Mouse (Mus musculus): Measurements from ENCODE around the gene Pnpla2. TPM values are rescaled to one million over a fixed set of nuclear protein-coding genes. Genes with fewer than 3 reads are reported as not detected.
A peak's percentile ranks its signal among the peaks of the same experiment; 100 is the strongest.

Pnpla2 gene
- polyA plus RNA-seq, 1 experiment from 2014 or later: 23.4 TPM

GRCm38 (mm10) chr7:141416144-141416841, 38.7 kb upstream of the Pnpla2 start:
- H3K27me3 ChIP-seq (replicated peaks; ENCODE audit: control insufficient read depth, insufficient read depth, low read length): no peaks in the 10 kb centered on the region
- ATAC-seq (replicated peaks; ENCODE audit: low FRiP score): no peak
- 80% methylated on average over 6 of the region's 6 CpGs for WGBS

GRCm38 (mm10) chr7:141417731-141418681, 37.0 kb upstream of the Pnpla2 start:
- ATAC-seq (replicated peaks; ENCODE audit: low FRiP score) (no peak), DNase-seq (ENCODE audit: low spot score) (no peak)
- Histone ChIP-seq H3K36me3 (ENCODE audit: control insufficient read depth, insufficient read depth, low read length) (no peaks in the 10 kb centered on the region), H3K4me1 (replicated peaks; ENCODE audit: control insufficient read depth, insufficient read depth, low read length) (peaks cover 10% of the 10 kb centered on the region), H3K27ac (ENCODE audit: low read depth, low read length) (no peak overlapping the region), H3K27me3 (replicated peaks; ENCODE audit: control insufficient read depth, insufficient read depth, low read length) (no peaks in the 10 kb centered on the region), H3K9me3 (ENCODE audit: control insufficient read depth, low read length) (no peaks in the 10 kb centered on the region), H3K4me2 (no peak overlapping the region), H3K4me3 (ENCODE audit: low read depth, low read length) (no peak overlapping the region), H3K9ac (ENCODE audit: low read depth, low read length) (no peak overlapping the region)
- 66% methylated on average over 8 of the region's 8 CpGs for WGBS

More at GRCm38 (mm10) chr7:141416144-141416841, 38.7 kb upstream of the Pnpla2 start:
- no peak overlapping the region for H3K4me3 ChIP-seq (ENCODE audit: low read depth, low read length)
- no peak overlapping the region for H3K4me2 ChIP-seq
- H3K9me3 ChIP-seq (ENCODE audit: control insufficient read depth, low read length): no peaks in the 10 kb centered on the region
- DNase-seq (ENCODE audit: low spot score): no peak
- H3K9ac ChIP-seq (ENCODE audit: low read depth, low read length): no peak overlapping the region
- no peaks in the 10 kb centered on the region for H3K36me3 ChIP-seq (ENCODE audit: control insufficient read depth, insufficient read depth, low read length)
- peaks cover 14% of the 10 kb centered on the region for H3K4me1 ChIP-seq (replicated peaks; ENCODE audit: control insufficient read depth, insufficient read depth, low read length)
- H3K27ac ChIP-seq (ENCODE audit: low read depth, low read length): no peak overlapping the region

- 68% methylated on average over 7 of the region's 7 CpGs for whole genome bisulfite sequencing
- ATAC-seq (replicated peaks; ENCODE audit: low FRiP score) (no peak), DNase-seq (ENCODE audit: low spot score) (no peak)
- Histone ChIP-seq H3K27me3 (replicated peaks; ENCODE audit: control insufficient read depth, insufficient read depth, low read length) (no peaks in the 10 kb centered on the region), H3K9ac (ENCODE audit: low read depth, low read length) (no peak overlapping the region), H3K9me3 (ENCODE audit: control insufficient read depth, low read length) (no peaks in the 10 kb centered on the region), H3K36me3 (ENCODE audit: control insufficient read depth, insufficient read depth, low read length) (no peaks in the 10 kb centered on the region), H3K4me1 (replicated peaks; ENCODE audit: control insufficient read depth, insufficient read depth, low read length) (peaks cover 6% of the 10 kb centered on the region; the same call in 1 of the 2 replicates), H3K4me2 (no peak overlapping the region), H3K4me3 (ENCODE audit: low read depth, low read length) (no peak overlapping the region), H3K27ac (ENCODE audit: low read depth, low read length) (no peak overlapping the region)
These were observed 36.0 kb upstream of the Pnpla2 start for GRCm38 (mm10) chr7:141418970-141419369.

- 65% methylated on average over 9 of the region's 9 CpGs for WGBS
These were observed 34.8 kb upstream of the Pnpla2 start for GRCm38 (mm10) chr7:141420030-141420702.

GRCm38 (mm10) chr7:141423811-141424210, 31.2 kb upstream of the Pnpla2 start:
- Histone ChIP-seq H3K9ac (ENCODE audit: low read depth, low read length) (no peak overlapping the region; the same call in 1 of the 2 replicates), H3K4me2 (no peak overlapping the region), H3K9me3 (ENCODE audit: control insufficient read depth, low read length) (no peaks in the 10 kb centered on the region), H3K4me1 (replicated peaks; ENCODE audit: control insufficient read depth, insufficient read depth, low read length) (no peaks in the 10 kb centered on the region; the same call in 1 of the 2 replicates), H3K27ac (ENCODE audit: low read depth, low read length) (no peak overlapping the region), H3K4me3 (ENCODE audit: low read depth, low read length) (no peak overlapping the region), H3K27me3 (replicated peaks; ENCODE audit: control insufficient read depth, insufficient read depth, low read length) (no peaks in the 10 kb centered on the region), H3K36me3 (ENCODE audit: control insufficient read depth, insufficient read depth, low read length) (no peaks in the 10 kb centered on the region)
- no peak for ATAC-seq (replicated peaks; ENCODE audit: low FRiP score)
- no peak for DNase-seq (ENCODE audit: low spot score)
- WGBS: 70% methylated on average over 4 of the region's 4 CpGs

More at GRCm38 (mm10) chr7:141420030-141420702, 34.8 kb upstream of the Pnpla2 start:
- Histone ChIP-seq H3K4me2 (no peak overlapping the region), H3K27me3 (replicated peaks; ENCODE audit: control insufficient read depth, insufficient read depth, low read length) (no peaks in the 10 kb centered on the region), H3K9me3 (ENCODE audit: control insufficient read depth, low read length) (no peaks in the 10 kb centered on the region), H3K36me3 (ENCODE audit: control insufficient read depth, insufficient read depth, low read length) (no peaks in the 10 kb centered on the region), H3K4me1 (replicated peaks; ENCODE audit: control insufficient read depth, insufficient read depth, low read length) (no peaks in the 10 kb centered on the region), H3K27ac (ENCODE audit: low read depth, low read length) (peak overlapping the region; percentile 30), H3K4me3 (ENCODE audit: low read depth, low read length) (no peak overlapping the region), H3K9ac (ENCODE audit: low read depth, low read length) (no peak overlapping the region)
- DNase-seq (ENCODE audit: low spot score) (no peak), ATAC-seq (replicated peaks; ENCODE audit: low FRiP score) (no peak)

GRCm38 (mm10) chr7:141426948-141427730, 27.9 kb upstream of the Pnpla2 start:
- Histone ChIP-seq H3K4me2 (no peak overlapping the region), H3K4me3 (ENCODE audit: low read depth, low read length) (no peak overlapping the region), H3K9ac (ENCODE audit: low read depth, low read length) (no peak overlapping the region), H3K4me1 (replicated peaks; ENCODE audit: control insufficient read depth, insufficient read depth, low read length) (peaks cover 6% of the 10 kb centered on the region), H3K27ac (ENCODE audit: low read depth, low read length) (no peak overlapping the region), H3K9me3 (ENCODE audit: control insufficient read depth, low read length) (no peaks in the 10 kb centered on the region), H3K36me3 (ENCODE audit: control insufficient read depth, insufficient read depth, low read length) (peaks cover 6% of the 10 kb centered on the region; the same call in 1 of the 2 replicates), H3K27me3 (replicated peaks; ENCODE audit: control insufficient read depth, insufficient read depth, low read length) (no peaks in the 10 kb centered on the region)
- no peak for DNase-seq (ENCODE audit: low spot score)
- no peak for ATAC-seq (replicated peaks; ENCODE audit: low FRiP score)
- WGBS: 70% methylated on average over 12 of the region's 12 CpGs

- H3K4me3 ChIP-seq (ENCODE audit: low read depth, low read length): no peak overlapping the region
- no peaks in the 10 kb centered on the region for H3K27me3 ChIP-seq (replicated peaks; ENCODE audit: control insufficient read depth, insufficient read depth, low read length)
- ATAC-seq (replicated peaks; ENCODE audit: low FRiP score): no peak
- H3K36me3 ChIP-seq (ENCODE audit: control insufficient read depth, insufficient read depth, low read length): peaks cover 11% of the 10 kb centered on the region; the same call in 1 of the 2 replicates
- H3K9me3 ChIP-seq (ENCODE audit: control insufficient read depth, low read length): no peaks in the 10 kb centered on the region
- H3K27ac ChIP-seq (ENCODE audit: low read depth, low read length): no peak overlapping the region
- H3K4me1 ChIP-seq (replicated peaks; ENCODE audit: control insufficient read depth, insufficient read depth, low read length): peaks cover 7% of the 10 kb centered on the region
- H3K9ac ChIP-seq (ENCODE audit: low read depth, low read length): no peak overlapping the region
- no peak for DNase-seq (ENCODE audit: low spot score)
- WGBS: 56% methylated on average over 5 of the region's 5 CpGs
- no peak overlapping the region for H3K4me2 ChIP-seq
These were observed 26.3 kb upstream of the Pnpla2 start for GRCm38 (mm10) chr7:141428701-141429100.

GRCm38 (mm10) chr7:141429310-141429709, 25.7 kb upstream of the Pnpla2 start, which contains the start of gene Cend1:
Cend1 (minus strand) TSS chr7:141429491.
- H3K4me1 ChIP-seq (replicated peaks; ENCODE audit: control insufficient read depth, insufficient read depth, low read length): peaks cover 13% of the 10 kb centered on the region
- no peaks in the 10 kb centered on the region for H3K27me3 ChIP-seq (replicated peaks; ENCODE audit: control insufficient read depth, insufficient read depth, low read length)
- 8% methylated on average over 19 of the region's 19 CpGs for WGBS
- H3K4me2 ChIP-seq: peak within 1 kb of the TSS; percentile 16
- H3K4me3 ChIP-seq (ENCODE audit: low read depth, low read length): no peak within 1 kb of the TSS
- peaks cover 11% of the 10 kb centered on the region; the same call in 1 of the 2 replicates for H3K36me3 ChIP-seq (ENCODE audit: control insufficient read depth, insufficient read depth, low read length)
- no peak within 1 kb of the TSS for H3K27ac ChIP-seq (ENCODE audit: low read depth, low read length)
- no peak within 1 kb of the TSS for H3K9ac ChIP-seq (ENCODE audit: low read depth, low read length)
- ATAC-seq (replicated peaks; ENCODE audit: low FRiP score): peak; percentile 30; the same call in 1 of the 2 replicates
- H3K9me3 ChIP-seq (ENCODE audit: control insufficient read depth, low read length): no peaks in the 10 kb centered on the region
- peak; percentile 36 for DNase-seq (ENCODE audit: low spot score)
